Mouse (Mus musculus) erythroblast, embryonic 14.5 days (primary cell): ENCODE measurements around the gene Tekt3.

Experiments
- GATA1 ChIP-seq: IDR thresholded peaks from 2 replicates; pipeline ENCODE4 v1.6.1; 2012; ENCODE audit warnings: low read length, inconsistent platforms, mixed read lengths
- TAL1 ChIP-seq: IDR thresholded peaks from 3 replicates; pipeline ENCODE4 v1.6.1; 2012; ENCODE audit warnings: low read length, inconsistent platforms, mixed read lengths

DNA sequence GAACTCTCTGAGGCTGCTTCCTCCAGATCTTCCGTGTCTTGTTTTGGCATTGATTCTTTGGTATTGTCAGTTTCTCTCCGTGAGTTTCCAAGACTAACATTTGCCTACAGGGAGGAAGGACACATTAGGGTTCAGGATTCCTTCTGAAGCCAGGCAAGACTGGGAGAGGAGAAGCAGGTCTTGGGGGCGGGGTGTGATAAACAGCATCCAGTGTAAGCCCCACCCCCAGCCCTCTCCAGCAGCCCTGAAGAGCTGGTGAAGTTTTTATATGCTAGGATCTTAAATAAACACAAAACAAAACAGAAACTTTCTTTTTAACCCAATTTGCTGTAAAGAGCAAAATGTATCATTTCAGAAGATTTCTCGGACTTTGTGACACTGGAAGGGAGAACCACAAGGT is 28.8 kb downstream of the Tekt3 start:
- TF ChIP-seq TAL1 (no peak), GATA1 (no peak)
